Mouse (Mus musculus) MEL (cell line): ENCODE results near the gene Pglyrp2.

ENCODE experiments used
- E2F4 ChIP-seq: IDR thresholded peaks from 2 replicates; pipeline ENCODE4 v1.6.1; 2011; ENCODE audit warnings: low read depth, low read length, improper control_type of control experiment, borderline replicate concordance
- USF1 ChIP-seq: IDR thresholded peaks from 2 replicates; pipeline ENCODE4 v1.6.1; 2014; ENCODE audit warnings: low read depth, mild to moderate bottlenecking, inconsistent platforms, low read length, improper control_type of control experiment, moderate library complexity

GRCm38 (mm10) chr17:32396266-32396665 lies 27.7 kb downstream of the Pglyrp2 start:
- TF ChIP-seq USF1 (no peak), E2F4 (no peak)
